In genomic region chr7:29137429-29137828, GRCm38 (mm10) we compare ENCODE assay signal across 25 mouse cellular contexts. TPM values are rescaled to one million over a fixed set of nuclear protein-coding genes. Genes with fewer than 3 reads are reported as not detected.
DNase-seq lines count a peak whose midpoint lies in the region; ATAC-seq and TF ChIP-seq lines count a peak whose summit lies in the region.
"Had no signal": no experiment of that assay in that cellular context is flagged by ENCODE, and none has a peak within 500 bp of the region (broad histone marks: within the 10 kb centered on the region; RNA-seq: fewer than 3 reads in every experiment).

No protein-coding gene starts in this region.

- H3K36me3 ChIP-seq in heart, embryonic 11.5 days (ENCODE audit: control insufficient read depth, insufficient read depth, low read length) = no peaks in the 10 kb centered on the region
- no peaks in the 10 kb centered on the region; the same call in 1 of the 2 replicates for H3K36me3 ChIP-seq in ES-E14 (ENCODE audit: control insufficient read depth, insufficient read depth, low read length, poor library complexity, severe bottlenecking)
- H3K36me3 ChIP-seq: embryonic facial prominence, embryonic 15.5 days; heart, embryonic 15.5 days; liver, embryonic 13.5 days; midbrain, embryonic 15.5 days; neural tube, embryonic 12.5 days had no signal

- no peak overlapping the region for H3K4me3 ChIP-seq in heart, embryonic 11.5 days (ENCODE audit: low read depth, low read length)
- H3K4me3 ChIP-seq in ES-E14 (ENCODE audit: insufficient read depth in 1 of 2, low read depth in 1 of 2, low read length in 2 of 2, poor library complexity in 1 of 2, severe bottlenecking in 1 of 2) = peak overlapping the region; percentile 52 to 68
- H3K4me3 ChIP-seq: embryonic facial prominence, embryonic 15.5 days; heart, embryonic 15.5 days; liver, embryonic 13.5 days; megakaryocyte, embryonic 14.5 days; midbrain, embryonic 15.5 days; neural tube, embryonic 12.5 days had no signal

- WGBS in heart, embryonic 11.5 days (ENCODE audit: insufficient replicate concordance) = 25% methylated on average over 16 of the region's 16 CpGs

- peaks cover 19% of the 10 kb centered on the region for H3K27me3 ChIP-seq in heart, embryonic 11.5 days (ENCODE audit: control insufficient read depth, insufficient read depth, low read length)

- 0 out of 2 replicates have a peak, but pooled peaks cover 3% of the 10 kb centered on the region for H3K4me1 ChIP-seq in heart, embryonic 11.5 days (ENCODE audit: control insufficient read depth, insufficient read depth, low read length)
- H3K4me1 ChIP-seq in ES-E14 (ENCODE audit: control insufficient read depth in 2 of 2, insufficient read depth in 2 of 2, low read length in 2 of 2, poor library complexity in 1 of 2) = peaks cover 6 to 15% of the 10 kb centered on the region in 2 experiments
- H3K4me1 ChIP-seq: heart, embryonic 15.5 days had no signal

- DNase-seq in heart, postnatal 4 days = no peak
- DNase-seq in ovary, adult 18-20 months (ENCODE audit: low spot score) = peak; percentile 74
- no peak for DNase-seq in ovary, postnatal 10 days (ENCODE audit: low spot score)
- DNase-seq in ES-E14 (ENCODE audit: low read depth, low spot score) = peak; percentile 75
- no peak for DNase-seq in left cerebral cortex, postnatal 4 days
- no peak for DNase-seq in layer of hippocampus, adult 11-12 months (ENCODE audit: low spot score)
- DNase-seq: cerebellum, adult 11 months; cerebellum, adult 9-11 months; gastrocnemius, postnatal 10 days; heart, postnatal 36 days; kidney, adult 9 months; kidney, postnatal 36 days; layer of hippocampus, adult 9-11 months; liver, embryonic 13.5 days; lung, adult 2 months; lung, postnatal 36 days had no signal

- H3K4me2 ChIP-seq in heart, embryonic 11.5 days = 0 out of 2 replicates have a peak overlapping the region, but pooled peaks have one; percentile 16
- H3K4me2 ChIP-seq: embryonic facial prominence, embryonic 15.5 days; heart, embryonic 15.5 days; hindbrain, embryonic 14.5 days; liver, embryonic 13.5 days; midbrain, embryonic 15.5 days; neural tube, embryonic 12.5 days had no signal

- no peak overlapping the region for H3K9ac ChIP-seq in heart, embryonic 11.5 days (ENCODE audit: low read depth, low read length)
- peak overlapping the region; percentile 14; the same call in 1 of the 2 replicates for H3K9ac ChIP-seq in ES-E14 (ENCODE audit: insufficient read depth, low read depth, low read length, poor library complexity, severe bottlenecking)
- H3K9ac ChIP-seq: embryonic facial prominence, embryonic 15.5 days; heart, embryonic 15.5 days; hindbrain, embryonic 14.5 days; liver, embryonic 13.5 days; midbrain, embryonic 15.5 days; neural tube, embryonic 12.5 days had no signal

- intact Hi-C loops in left cerebral cortex, postnatal 4 days (cut with DNase I) = no loop called here

- in situ Hi-C loops in ES-E14 (cut with MboI; ENCODE audit: low sequenced_read_pairs in 2 of 2, unreplicated experiment in 2 of 2) = no loop called here

- H3K9me3 ChIP-seq in heart, embryonic 11.5 days (replicated peaks; ENCODE audit: control insufficient read depth, low read length) = no peaks in the 10 kb centered on the region
- H3K9me3 ChIP-seq in ES-E14 (ENCODE audit: control insufficient read depth, insufficient read depth, low read depth, low read length) = no peaks in the 10 kb centered on the region
- H3K9me3 ChIP-seq: embryonic facial prominence, embryonic 15.5 days; heart, embryonic 15.5 days; liver, embryonic 13.5 days; megakaryocyte, embryonic 14.5 days; midbrain, embryonic 15.5 days; neural tube, embryonic 12.5 days had no signal

- no peak for ATAC-seq in heart, embryonic 11.5 days (replicated peaks; ENCODE audit: insufficient number of reproducible peaks, low FRiP score, low TSS enrichment)
- ATAC-seq: forebrain, embryonic 14.5 days; midbrain, embryonic 15.5 days had no signal

- no peak overlapping the region for H3K27ac ChIP-seq in heart, embryonic 11.5 days (ENCODE audit: low read depth, low read length)
- H3K27ac ChIP-seq in ES-E14 (ENCODE audit: insufficient read depth, low read depth, low read length, poor library complexity, severe bottlenecking) = peak overlapping the region; percentile 4; the same call in 1 of the 2 replicates
- H3K27ac ChIP-seq: embryonic facial prominence, embryonic 15.5 days; heart, embryonic 15.5 days; hindbrain, embryonic 14.5 days; liver, embryonic 13.5 days; midbrain, embryonic 15.5 days; neural tube, embryonic 12.5 days had no signal

TF ChIP-seq in ES-E14, 5 proteins besides CTCF, POLR2A, EP300 and RAD21:
- TF ChIP-seq MAFK (IDR thresholded peaks at IDR 0.05; ENCODE audit: insufficient read depth, low read depth, low read length) (peak; percentile 90), CHD2 (IDR thresholded peaks at IDR 0.05; ENCODE audit: low read depth, low read length) (no peak)

RNA-seq across cellular contexts. Expression of gene Rasgrp4, which starts 2.8 kb away (rescaled TPM):
- 0.83 and 1.00 TPM in 2 replicates for polyA plus RNA-seq in heart, embryonic 11.5 days (2014; fragmentation: Nextera tagmentation; extraction: Ambion mirVana)
- under 1 TPM; 0.79 to 0.86 TPM for total RNA-seq in heart, postnatal 4 days (2021)
- 5.6 and 5.9 TPM in 2 replicates for total RNA-seq in ES-E14 (2012; rRNA removed)
- 1 to 10 TPM; 1.6 to 1.7 TPM for total RNA-seq in left cerebral cortex, postnatal 4 days (2021)

RNA-seq across cellular contexts. Expression of gene Ryr1, which starts 12.4 kb away (rescaled TPM):
- 0.08 and 0.31 TPM in 2 replicates for polyA plus RNA-seq in heart, embryonic 11.5 days (2014; fragmentation: Nextera tagmentation; extraction: Ambion mirVana)
- total RNA-seq in heart, postnatal 4 days (2021) = under 1 TPM; 0.10 to 0.88 TPM
- 5.1 and 8.5 TPM in 2 replicates for total RNA-seq in ES-E14 (2012; rRNA removed)
- total RNA-seq in left cerebral cortex, postnatal 4 days (2021) = 10 to 100 TPM; 10.6 to 13.7 TPM
- total RNA-seq: granulocyte monocyte progenitor cell, adult 5-6 weeks had no signal

RNA-seq across cellular contexts. Expression of gene Fam98c, which starts 18.6 kb away (rescaled TPM):
- polyA plus RNA-seq in heart, embryonic 11.5 days (2014; fragmentation: Nextera tagmentation; extraction: Ambion mirVana) = 8.3 and 10.7 TPM in 2 replicates
- 10 to 100 TPM; 13.6 to 14.6 TPM for total RNA-seq in heart, postnatal 4 days (2021)
- total RNA-seq in ES-E14 (2012; rRNA removed) = 20.8 and 42.5 TPM in 2 replicates
- 10 to 100 TPM; 12.3 to 14.4 TPM for total RNA-seq in left cerebral cortex, postnatal 4 days (2021)

RNA-seq across cellular contexts. Expression of gene Ggn, which starts 32.6 kb away (rescaled TPM):
- 0.42 and 1.1 TPM in 2 replicates for polyA plus RNA-seq in heart, embryonic 11.5 days (2014; fragmentation: Nextera tagmentation; extraction: Ambion mirVana)
- under 1 TPM; 0.24 to 0.54 TPM for total RNA-seq in heart, postnatal 4 days (2021)
- total RNA-seq in ES-E14 (2012; rRNA removed) = 0.67 and 1.2 TPM in 2 replicates
- 1 to 10 TPM in 1 of 2 experiments, under 1 TPM in 1; 0.58 to 1.1 TPM for total RNA-seq in left cerebral cortex, postnatal 4 days (2021)

RNA-seq across cellular contexts. Expression of gene Spred3, which starts 32.8 kb away (rescaled TPM):
- polyA plus RNA-seq in heart, embryonic 11.5 days (2014; fragmentation: Nextera tagmentation; extraction: Ambion mirVana) = 2.5 and 3.5 TPM in 2 replicates
- 1 to 10 TPM; 2.2 to 2.5 TPM for total RNA-seq in heart, postnatal 4 days (2021)
- total RNA-seq in ES-E14 (2012; rRNA removed) = 5.1 and 6.2 TPM in 2 replicates
- total RNA-seq in left cerebral cortex, postnatal 4 days (2021) = 10 to 100 TPM; 29.4 to 32.3 TPM

Comparison
In these comparisons a context has a peak if more than half of its experiments do, and no peak if none do; other contexts are left out.
1. DNase-seq: peak in ovary, adult 18-20 months (single experiment) and ES-E14 (single experiment); none in heart, postnatal 4 days (single experiment), ovary, postnatal 10 days (single experiment), left cerebral cortex, postnatal 4 days (single experiment) and layer of hippocampus, adult 11-12 months (single experiment).